Mouse (Mus musculus) stomach, postnatal 0 days (tissue): ENCODE measurements around the gene Ppp2r5c. TPM values are rescaled to one million over a fixed set of nuclear protein-coding genes. Genes with fewer than 3 reads are reported as not detected.
A peak's percentile ranks its signal among the peaks of the same experiment; 100 is the strongest.

Experiments
- ATAC-seq: fragments of 200-750 bp; cut with Nextera tagmentation; 2 replicates; pipeline ENCODE4 v1.8.0; 2017; ENCODE audit not compliant: low FRiP score, low TSS enrichment
- DNase-seq: peaks from one replicate; pipeline ENCODE4 v3.0.0-alpha.2; 2016; ENCODE audit warnings: low spot score
- H3K27ac ChIP-seq: fragments of 300-500 bp; sonication (generic); replicated peaks from 2 replicates; pipeline ENCODE4 v1.5.1; 2014; ENCODE audit warnings: mild to moderate bottlenecking, control low read depth
- H3K27me3 ChIP-seq: fragments of 300-500 bp; sonication (generic); 2 replicates; pipeline ENCODE4 v1.6.1; 2014; ENCODE audit warnings: low read length; ENCODE audit not compliant: control insufficient read depth, insufficient read depth
- H3K36me3 ChIP-seq: fragments of 300-500 bp; sonication (generic); 2 replicates; pipeline ENCODE4 v1.6.1; 2014; ENCODE audit warnings: low read length, mixed read lengths; ENCODE audit not compliant: control insufficient read depth, insufficient read depth
- H3K4me1 ChIP-seq: fragments of 300-500 bp; sonication (generic); replicated peaks from 2 replicates; pipeline ENCODE4 v1.6.1; 2014; ENCODE audit warnings: antibody characterized with exemption; ENCODE audit not compliant: control insufficient read depth, insufficient read depth
- H3K4me2 ChIP-seq: fragments of 300-500 bp; sonication (generic); replicated peaks from 2 replicates; pipeline ENCODE4 v1.6.1; 2014; ENCODE audit warnings: low read depth, mild to moderate bottlenecking, control low read depth, moderate library complexity
- H3K4me3 ChIP-seq: fragments of 300-500 bp; sonication (generic); 2 replicates; pipeline ENCODE4 v1.5.1; 2014; ENCODE audit warnings: low read depth, low read length, control low read depth
- H3K9ac ChIP-seq: fragments of 300-500 bp; sonication (generic); 2 replicates; pipeline ENCODE4 v1.6.1; 2014; ENCODE audit warnings: mild to moderate bottlenecking, low read length, control low read depth, mixed read lengths
- H3K9me3 ChIP-seq: fragments of 300-500 bp; sonication (generic); 2 replicates; pipeline ENCODE4 v1.6.1; 2016; ENCODE audit warnings: low read length; ENCODE audit not compliant: control insufficient read depth
- CTCF ChIP-seq: IDR thresholded peaks from 2 replicates; pipeline ENCODE4 v1.5.1; 2016; ENCODE audit warnings: antibody characterized with exemption, low read depth, mild to moderate bottlenecking, moderate library complexity
- EP300 ChIP-seq: optimal IDR thresholded peaks from 2 replicates; pipeline ENCODE3; 2016; ENCODE audit warnings: antibody characterized with exemption
- WGBS: fragments of 180-500 bp; shearing (Covaris S2); extraction: QIAGEN DNeasy Blood & Tissue Kit; methylation state at CpG from one replicate; pipeline ENCODE4 v1.1.7; 2014; 5-methylcytosine and 5-hydroxymethylcytosine counted together
- polyA plus RNA-seq: library from polyadenylated mRNA; unstranded; fragments of >200 nt; fragmentation: Nextera tagmentation; extraction: Ambion mirVana; gene quantifications from 2 replicates; pipeline ENCODE4 v1.2.1, GENCODE M21; 2015

Ppp2r5c gene
- polyA plus RNA-seq, result 113 TPM in 2 replicates

GRCm38 (mm10) chr12:110446290-110447170 is at the start of gene Ppp2r5c:
Gene Ppp2r5c (plus strand): TSS chr12:110447120.
- H3K27ac ChIP-seq, result peak within 1 kb of the TSS; percentile 98
- under 1% methylated on average over 64 of the region's 86 CpGs for WGBS

GRCm38 (mm10) chr12:110398351-110398750 is 48.6 kb upstream of the Ppp2r5c start:
- 26% methylated on average over 8 of the region's 8 CpGs for WGBS
- ATAC-seq (peak; percentile 68), DNase-seq (peak; percentile 78)
- TF ChIP-seq CTCF, result peak; percentile 95
- no peak for TF ChIP-seq EP300
- Histone ChIP-seq H3K27ac (no peak overlapping the region), H3K9ac (no peak overlapping the region), H3K4me3 (no peak overlapping the region), H3K4me2 (no peak overlapping the region), H3K4me1 (no peaks in the 10 kb centered on the region), H3K27me3 (no peaks in the 10 kb centered on the region), H3K9me3 (no peaks in the 10 kb centered on the region), H3K36me3 (no peaks in the 10 kb centered on the region)

More at GRCm38 (mm10) chr12:110446290-110447170, at the start of gene Ppp2r5c:
- Histone ChIP-seq H3K4me3 (peak within 1 kb of the TSS; percentile 85), H3K9ac (peak within 1 kb of the TSS; percentile 92), H3K27me3 (no peaks in the 10 kb centered on the region), H3K4me1 (no peaks in the 10 kb centered on the region), H3K4me2 (peak within 1 kb of the TSS; percentile 86), H3K36me3 (no peaks in the 10 kb centered on the region; the same call in 1 of the 2 replicates), H3K9me3 (no peaks in the 10 kb centered on the region)
- ATAC-seq (peak; percentile 96), DNase-seq (peak; percentile 97)
- no peak for TF ChIP-seq EP300
- TF ChIP-seq CTCF, result peak; percentile 3; the same call in 1 of the 2 replicates

GRCm38 (mm10) chr12:110399161-110399560 is 47.8 kb upstream of the Ppp2r5c start:
- TF ChIP-seq EP300, result no peak
- no peak for TF ChIP-seq CTCF
- Histone ChIP-seq H3K9me3 (no peaks in the 10 kb centered on the region), H3K27me3 (no peaks in the 10 kb centered on the region), H3K36me3 (no peaks in the 10 kb centered on the region), H3K4me1 (no peaks in the 10 kb centered on the region), H3K27ac (no peak overlapping the region), H3K4me3 (no peak overlapping the region), H3K4me2 (no peak overlapping the region), H3K9ac (no peak overlapping the region)
- ATAC-seq (peak; percentile 83), DNase-seq (peak; percentile 64)
- 79% methylated on average over 6 of the region's 6 CpGs for WGBS

GRCm38 (mm10) chr12:110400936-110401335 is 46.0 kb upstream of the Ppp2r5c start:
- no peak overlapping the region for H3K4me3 ChIP-seq
- no peaks in the 10 kb centered on the region for H3K9me3 ChIP-seq
- H3K4me1 ChIP-seq, result no peaks in the 10 kb centered on the region
- TF ChIP-seq CTCF, result no peak
- no peak for TF ChIP-seq EP300
- H3K9ac ChIP-seq, result no peak overlapping the region
- H3K36me3 ChIP-seq, result no peaks in the 10 kb centered on the region
- H3K4me2 ChIP-seq, result no peak overlapping the region
- no peak overlapping the region for H3K27ac ChIP-seq
- no peak for DNase-seq
- no peaks in the 10 kb centered on the region for H3K27me3 ChIP-seq
- 84% methylated on average over 5 of the region's 5 CpGs for WGBS
- no peak for ATAC-seq

- no peak for DNase-seq
- no peak for TF ChIP-seq CTCF
- no peak for TF ChIP-seq EP300
- Histone ChIP-seq H3K4me1 (no peaks in the 10 kb centered on the region), H3K9ac (no peak overlapping the region), H3K27me3 (no peaks in the 10 kb centered on the region), H3K9me3 (no peaks in the 10 kb centered on the region), H3K4me3 (no peak overlapping the region), H3K4me2 (no peak overlapping the region), H3K36me3 (no peaks in the 10 kb centered on the region), H3K27ac (no peak overlapping the region)
- WGBS, result 79% methylated on average over 4 of the region's 4 CpGs
- ATAC-seq, result no peak
Measured at GRCm38 (mm10) chr12:110401871-110402270, 45.0 kb upstream of the Ppp2r5c start.

- H3K27ac ChIP-seq, result no peak overlapping the region
- H3K4me2 ChIP-seq, result no peak overlapping the region
- H3K9me3 ChIP-seq, result no peaks in the 10 kb centered on the region
- H3K4me1 ChIP-seq, result no peaks in the 10 kb centered on the region
- TF ChIP-seq CTCF (peak; percentile 64), EP300 (no peak)
- ATAC-seq (no peak), DNase-seq (peak; percentile 36)
- WGBS, result 36% methylated on average over 3 of the region's 3 CpGs
- no peak overlapping the region for H3K9ac ChIP-seq
- no peak overlapping the region for H3K4me3 ChIP-seq
- no peaks in the 10 kb centered on the region for H3K27me3 ChIP-seq
- H3K36me3 ChIP-seq, result no peaks in the 10 kb centered on the region
Measured at GRCm38 (mm10) chr12:110416244-110416643, 30.7 kb upstream of the Ppp2r5c start.
